24 mouse cellular contexts compared by ENCODE assay signal in the genomic region with DNA sequence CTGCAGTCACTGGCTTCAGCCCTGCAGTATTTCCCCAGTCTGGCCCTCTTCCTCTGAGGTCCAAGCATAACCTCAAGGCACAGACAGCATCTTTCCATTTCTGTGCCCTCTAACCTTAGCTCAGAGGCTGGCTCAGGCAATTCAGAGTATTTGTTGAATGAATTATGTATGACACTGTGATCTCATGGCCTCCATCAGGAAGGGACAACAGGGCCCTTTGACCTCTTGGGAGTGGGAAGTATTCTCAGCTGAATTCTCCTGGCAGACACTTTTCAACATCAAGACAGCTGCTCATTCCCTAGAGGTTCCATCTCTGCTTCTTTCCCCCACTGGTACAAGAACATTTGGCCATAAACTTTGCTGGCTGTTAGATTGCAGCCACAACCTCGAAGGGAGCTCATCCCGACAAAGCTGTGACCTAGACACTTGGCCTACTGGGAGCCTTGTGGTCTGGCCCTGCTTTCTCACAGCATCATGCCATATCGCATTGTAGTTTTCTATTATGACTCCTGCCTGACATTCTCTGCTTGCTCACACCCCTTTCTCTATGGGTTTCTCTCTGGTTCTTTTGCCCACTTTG.
DNase-seq lines count a peak whose midpoint lies in the region; ATAC-seq lines count a peak whose summit lies in the region.
"Had no signal": no experiment of that assay in that cellular context is flagged by ENCODE, and none has a peak within 500 bp of the region (broad histone marks: within the 10 kb centered on the region; RNA-seq: fewer than 3 reads in every experiment).

No protein-coding gene starts in this region.

- 57% methylated on average over 3 of the region's 3 CpGs for WGBS in midbrain, embryonic 11.5 days
- WGBS in midbrain, embryonic 16.5 days, result 87% methylated on average over 3 of the region's 3 CpGs
- 49% methylated on average over 3 of the region's 3 CpGs for WGBS in hindbrain, embryonic 12.5 days

- DNase-seq in heart, adult 9 months (ENCODE audit: low spot score in 2 of 2), result peak; percentile 8 to 34
- DNase-seq in heart, postnatal 4 days, result no peak
- no peak for DNase-seq in midbrain, embryonic 11.5 days (ENCODE audit: low spot score, missing footprints)
- no peak for DNase-seq in urinary bladder, postnatal 14 days (ENCODE audit: low spot score)
- no peak for DNase-seq in cerebellum, adult 8-10 months
- DNase-seq: adrenal gland, postnatal 25 days; gastrocnemius, adult 2 months; kidney, adult 11 months; left cerebral cortex, postnatal 4 days; lung, postnatal 4 days; thymus, adult 2 months; thymus, postnatal 4 days had no signal

- H3K4me3 ChIP-seq in midbrain, embryonic 11.5 days (ENCODE audit: low read depth, low read length), result no peak overlapping the region
- H3K4me3 ChIP-seq in midbrain, embryonic 16.5 days (ENCODE audit: low read depth, low read length), result no peak overlapping the region
- no peak overlapping the region for H3K4me3 ChIP-seq in hindbrain, embryonic 12.5 days
- H3K4me3 ChIP-seq: embryonic facial prominence, embryonic 13.5 days; erythroblast, embryonic 14.5 days; forebrain, embryonic 12.5 days; gastrocnemius, adult 2 months; left cerebral cortex, adult 2 months; limb, embryonic 15.5 days; lung, embryonic 15.5 days; neural tube, embryonic 12.5 days had no signal

- peak; percentile 40; the same call in 1 of the 2 replicates for ATAC-seq in midbrain, embryonic 11.5 days (ENCODE audit: low FRiP score)
- no peak for ATAC-seq in midbrain, embryonic 16.5 days
- ATAC-seq in hindbrain, embryonic 12.5 days (ENCODE audit: low FRiP score), result no peak

- peaks cover 2% of the 10 kb centered on the region; the same call in 1 of the 2 replicates for H3K4me1 ChIP-seq in midbrain, embryonic 11.5 days (ENCODE audit: control insufficient read depth, insufficient read depth, low read length)
- H3K4me1 ChIP-seq in midbrain, embryonic 16.5 days (ENCODE audit: control insufficient read depth, insufficient read depth, low read length), result no peaks in the 10 kb centered on the region
- peaks cover 20% of the 10 kb centered on the region for H3K4me1 ChIP-seq in hindbrain, embryonic 12.5 days
- H3K4me1 ChIP-seq: embryonic facial prominence, embryonic 13.5 days; limb, embryonic 15.5 days; lung, embryonic 15.5 days had no signal

- H3K36me3 ChIP-seq in midbrain, embryonic 11.5 days (ENCODE audit: control insufficient read depth, insufficient read depth, low read length), result no peaks in the 10 kb centered on the region
- no peaks in the 10 kb centered on the region for H3K36me3 ChIP-seq in midbrain, embryonic 16.5 days (ENCODE audit: control insufficient read depth, insufficient read depth, low read length)
- no peaks in the 10 kb centered on the region for H3K36me3 ChIP-seq in hindbrain, embryonic 12.5 days
- H3K36me3 ChIP-seq: embryonic facial prominence, embryonic 13.5 days; forebrain, embryonic 12.5 days; limb, embryonic 15.5 days; lung, embryonic 15.5 days; neural tube, embryonic 12.5 days had no signal

- peak overlapping the region; percentile 9; the same call in 1 of the 2 replicates for H3K27ac ChIP-seq in midbrain, embryonic 11.5 days (ENCODE audit: low read depth, low read length)
- no peak overlapping the region for H3K27ac ChIP-seq in midbrain, embryonic 16.5 days (ENCODE audit: low read length)
- 0 out of 2 replicates have a peak overlapping the region, but pooled peaks have one; percentile 17 for H3K27ac ChIP-seq in hindbrain, embryonic 12.5 days
- H3K27ac ChIP-seq: embryonic facial prominence, embryonic 13.5 days; forebrain, embryonic 12.5 days; gastrocnemius, adult 2 months; left cerebral cortex, adult 2 months; limb, embryonic 15.5 days; liver, embryonic 14.5 days; lung, embryonic 15.5 days; neural tube, embryonic 12.5 days; stomach, postnatal 0 days had no signal

- no peak overlapping the region for H3K4me2 ChIP-seq in midbrain, embryonic 11.5 days
- no peak overlapping the region for H3K4me2 ChIP-seq in midbrain, embryonic 16.5 days (ENCODE audit: low read length)
- no peak overlapping the region for H3K4me2 ChIP-seq in hindbrain, embryonic 12.5 days (replicated peaks)
- H3K4me2 ChIP-seq: embryonic facial prominence, embryonic 13.5 days; forebrain, embryonic 12.5 days; heart, embryonic 11.5 days; limb, embryonic 15.5 days; lung, embryonic 15.5 days; neural tube, embryonic 12.5 days had no signal

- H3K27me3 ChIP-seq in midbrain, embryonic 11.5 days (ENCODE audit: control insufficient read depth, insufficient read depth, low read length), result no peaks in the 10 kb centered on the region
- H3K27me3 ChIP-seq in midbrain, embryonic 16.5 days (ENCODE audit: control insufficient read depth, insufficient read depth, low read depth, low read length), result no peaks in the 10 kb centered on the region
- no peaks in the 10 kb centered on the region for H3K27me3 ChIP-seq in hindbrain, embryonic 12.5 days
- H3K27me3 ChIP-seq: embryonic facial prominence, embryonic 13.5 days; limb, embryonic 15.5 days; lung, embryonic 15.5 days; neural tube, embryonic 12.5 days had no signal

- no peaks in the 10 kb centered on the region for H3K9me3 ChIP-seq in midbrain, embryonic 11.5 days (ENCODE audit: control insufficient read depth, low read length)
- H3K9me3 ChIP-seq in midbrain, embryonic 16.5 days (replicated peaks; ENCODE audit: control insufficient read depth, low read length, poor library complexity, severe bottlenecking), result no peaks in the 10 kb centered on the region
- H3K9me3 ChIP-seq in hindbrain, embryonic 12.5 days (replicated peaks), result no peaks in the 10 kb centered on the region
- H3K9me3 ChIP-seq: embryonic facial prominence, embryonic 13.5 days; forebrain, embryonic 12.5 days; limb, embryonic 15.5 days; lung, embryonic 15.5 days; neural tube, embryonic 12.5 days had no signal

- no peak overlapping the region for H3K9ac ChIP-seq in midbrain, embryonic 11.5 days (ENCODE audit: low read length)
- H3K9ac ChIP-seq in midbrain, embryonic 16.5 days (ENCODE audit: low read depth, low read length), result no peak overlapping the region
- H3K9ac ChIP-seq in hindbrain, embryonic 12.5 days, result no peak overlapping the region
- H3K9ac ChIP-seq: embryonic facial prominence, embryonic 13.5 days; forebrain, embryonic 12.5 days; limb, embryonic 15.5 days; liver, embryonic 14.5 days; lung, embryonic 15.5 days; neural tube, embryonic 12.5 days had no signal

Comparison
In these comparisons a context has a peak if more than half of its experiments do, and no peak if none do; other contexts are left out.
1. DNase-seq: peak in heart, adult 9 months (2 of 2); none in heart, postnatal 4 days (single experiment), midbrain, embryonic 11.5 days (single experiment), urinary bladder, postnatal 14 days (single experiment) and cerebellum, adult 8-10 months (single experiment).